Mouse (Mus musculus): ENCODE results near the gene Fkbp5.

DNA sequence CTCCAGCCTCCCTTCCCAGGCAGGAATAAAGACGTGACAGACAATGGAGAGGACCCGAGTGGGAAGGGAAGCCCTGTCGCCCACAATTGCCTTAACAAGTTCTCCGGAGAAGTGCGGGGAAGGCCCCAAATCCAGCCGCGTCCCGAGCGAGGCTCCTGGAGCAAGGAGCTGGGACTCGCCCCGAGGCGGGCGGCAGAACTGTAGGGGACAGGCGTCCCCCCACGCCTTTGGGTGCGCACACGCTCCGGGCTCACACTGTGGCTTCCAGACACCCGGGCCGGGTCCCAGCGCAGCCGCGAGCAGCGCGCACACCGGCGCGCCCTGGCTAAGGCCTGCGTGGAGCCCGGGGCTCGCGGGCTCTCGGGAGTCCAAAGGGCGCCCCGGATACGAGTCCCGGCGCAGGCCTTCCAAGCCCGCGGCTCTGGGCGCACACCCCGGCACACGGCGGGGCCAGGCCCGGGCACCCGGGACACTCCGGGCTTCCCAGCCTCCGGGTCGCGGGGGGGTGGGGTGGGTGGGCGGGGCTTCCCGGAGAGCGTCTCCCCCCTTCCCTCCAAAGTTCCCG is 167.3 kb downstream of the Fkbp5 start:
- TF ChIP-seq CTCF (conservative IDR thresholded peaks at IDR 0.05; ENCODE audit: low read length) (no peak), POU5F1 (IDR thresholded peaks at IDR 0.05; ENCODE audit: borderline replicate concordance, low read length) (no peak), NANOG (IDR thresholded peaks at IDR 0.05; ENCODE audit: borderline replicate concordance, low read length) (no peak)

All from E14TG2a.4 (cell line).